Mouse (Mus musculus) kidney, adult 2 months (tissue): ENCODE results near the gene Ptma. TPM values are rescaled to one million over a fixed set of nuclear protein-coding genes. Genes with fewer than 3 reads are reported as not detected.

Experiments used
- DNase-seq: peaks from one replicate; pipeline ENCODE4 v3.0.0; 2021
- H3K27ac ChIP-seq: fragments of 200-500 bp; 2 replicates; pipeline ENCODE4 v1.5.1; 2012; ENCODE audit warnings: low read depth, low read length, control low read depth, inconsistent platforms; ENCODE audit not compliant: insufficient read depth
- H3K27me3 ChIP-seq: fragments of 200-500 bp; replicated peaks from 2 replicates; pipeline ENCODE4 v1.6.1; 2012; ENCODE audit warnings: mild to moderate bottlenecking, moderate library complexity, low read length, inconsistent platforms; ENCODE audit not compliant: control insufficient read depth, insufficient read depth
- H3K36me3 ChIP-seq: fragments of 200-500 bp; 2 replicates; pipeline ENCODE4 v1.6.1; 2012; ENCODE audit warnings: mild to moderate bottlenecking, moderate library complexity, low read length, inconsistent platforms; ENCODE audit not compliant: control insufficient read depth, insufficient read depth
- H3K4me1 ChIP-seq: fragments of 200-500 bp; 2 replicates; pipeline ENCODE4 v1.6.1; 2011; ENCODE audit warnings: low read length; ENCODE audit not compliant: control insufficient read depth, insufficient read depth
- H3K4me3 ChIP-seq: fragments of 200-500 bp; 2 replicates; pipeline ENCODE4 v1.5.1; 2011; ENCODE audit warnings: mild to moderate bottlenecking, low read depth, low read length, control low read depth; ENCODE audit not compliant: insufficient read depth
- CTCF ChIP-seq: fragments of 200-500 bp; conservative IDR thresholded peaks from 2 replicates; pipeline ENCODE4 v1.5.1; 2011; ENCODE audit warnings: low read depth, mild to moderate bottlenecking, control low read depth, low read length, moderate library complexity, mixed read lengths; ENCODE audit not compliant: insufficient read depth, insufficient read length
- POLR2A ChIP-seq: fragments of 200-500 bp; IDR thresholded peaks from one replicate; pipeline ENCODE4 v1.6.1; 2011; ENCODE audit warnings: low read depth, low read length, control low read depth
- WGBS: fragments of 180-500 bp; shearing (Covaris S2); methylation state at CpG from one replicate; pipeline ENCODE4 v1.1.7; 2018; 5-methylcytosine and 5-hydroxymethylcytosine counted together
- polyA plus RNA-seq: library from polyadenylated mRNA; depleted of rRNA; stranded (reverse); fragments of >200 nt; gene quantifications from 2 replicates; pipeline ENCODE4 v1.2.3, GENCODE M21; 2012; rRNA removed

Gene Ptma
- polyA plus RNA-seq, 1 experiment, result 651 TPM

- Histone ChIP-seq H3K27me3 (no peaks in the 10 kb centered on the region), H3K36me3 (no peaks in the 10 kb centered on the region), H3K4me1 (no peaks in the 10 kb centered on the region), H3K4me3 (no peak overlapping the region), H3K27ac (no peak overlapping the region)
- DNase-seq, result no peak
- TF ChIP-seq POLR2A (no peak), CTCF (no peak)
- WGBS, result 89% methylated on average over 4 of the region's 4 CpGs
These were observed 45.4 kb downstream of the Ptma start for GRCm38 (mm10) chr1:86571941-86572340.

Other genes with a start within 250 kb of the Ptma start
- 9.6 and 10.8 TPM in 2 replicates for gene B3gnt7, start 223.9 kb upstream of the Ptma start, polyA plus RNA-seq
- gene Ncl, start 167.3 kb upstream of the Ptma start, polyA plus RNA-seq, result 7.2 and 10.4 TPM in 2 replicates
- 0.19 and 0.23 TPM in 2 replicates for gene Nmur1, start 100.5 kb upstream of the Ptma start, polyA plus RNA-seq
- not detected in 2 replicates for gene Tex44, start 100.4 kb upstream of the Ptma start, polyA plus RNA-seq
- gene Pde6d, start 55.9 kb downstream of the Ptma start, polyA plus RNA-seq, result 20.2 and 24.9 TPM in 2 replicates
- gene Cops7b, start 56.2 kb downstream of the Ptma start, polyA plus RNA-seq, result 20.1 and 22.5 TPM in 2 replicates
- gene Nppc, start 143.8 kb downstream of the Ptma start, polyA plus RNA-seq, result 0.08 and 0.09 TPM in 2 replicates
- gene Dis3l2, start 177.1 kb downstream of the Ptma start, polyA plus RNA-seq, result 15.7 and 17.2 TPM in 2 replicates